Mouse (Mus musculus): ENCODE measurements around the gene Ccdc60.

DNA sequence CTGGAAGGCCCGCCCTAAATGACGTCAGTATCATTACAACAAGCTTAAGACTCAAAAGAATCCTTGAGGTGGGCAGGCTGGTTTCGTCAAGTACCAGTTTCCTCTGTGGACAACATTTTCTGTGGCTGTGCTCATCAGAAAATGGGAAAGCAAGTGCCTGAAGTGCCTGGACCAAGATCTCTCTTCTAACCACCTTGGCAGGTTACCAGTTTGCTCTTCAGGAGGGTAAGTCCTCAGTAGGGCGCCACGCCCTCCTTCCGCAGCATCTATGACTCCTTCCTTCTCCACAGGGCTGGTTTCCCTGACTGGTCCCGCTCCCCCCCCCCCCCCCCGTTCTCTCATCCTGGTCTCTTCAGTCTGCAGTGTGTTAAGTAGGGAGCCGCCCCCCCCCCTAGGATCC is 45.2 kb downstream of the Ccdc60 start:
- TF ChIP-seq CTCF (IDR thresholded peaks at IDR 0.05 in 2 of 3, conservative IDR thresholded peaks at IDR 0.05 in 1 of 3; ENCODE audit: control insufficient read depth in 1 of 3, insufficient read depth in 1 of 3, low read depth in 2 of 3, low read length in 3 of 3, poor library complexity in 1 of 3, severe bottlenecking in 1 of 3) (no peak), EP300 (IDR thresholded peaks at IDR 0.05; ENCODE audit: low read depth in 1 of 2, low read length in 2 of 2) (no peak), USF1 (IDR thresholded peaks at IDR 0.05; ENCODE audit: low read depth, low read length) (no peak), ELF1 (IDR thresholded peaks at IDR 0.05; ENCODE audit: low read depth, low read length) (no peak), ZKSCAN1 (IDR thresholded peaks at IDR 0.05; ENCODE audit: low read depth, low read length) (no peak)

Data from MEL (cell line).